Mouse (Mus musculus) gastrocnemius, postnatal 25 days (tissue): ENCODE measurements around the gene Fut7. TPM values are rescaled to one million over a fixed set of nuclear protein-coding genes. Genes with fewer than 3 reads are reported as not detected.

Source experiments
- DNase-seq: peaks from one replicate; pipeline ENCODE4 v3.0.0; 2022
- microRNA-seq, 2 experiments: library from miRNA; unstranded; fragments of <30 nt; microRNA quantifications; one replicate each; pipeline ENCODE4 v1.2.0; 2021; ENCODE audit warnings: borderline replicate concordance in 2 of 2
- total RNA-seq, 2 experiments: library from RNA; stranded (reverse); gene quantifications; 1 replicate in 1 of 2; 2 replicates in 1 of 2; pipeline ENCODE4 v1.2.3; 2021

The Fut7 gene
- total RNA-seq, 2 experiments from 2014 or later, result not detected

- DNase-seq, result no peak
These were observed 37.1 kb downstream of the Fut7 start for GRCm38 (mm10) chr2:25460135-25460534.

DNA sequence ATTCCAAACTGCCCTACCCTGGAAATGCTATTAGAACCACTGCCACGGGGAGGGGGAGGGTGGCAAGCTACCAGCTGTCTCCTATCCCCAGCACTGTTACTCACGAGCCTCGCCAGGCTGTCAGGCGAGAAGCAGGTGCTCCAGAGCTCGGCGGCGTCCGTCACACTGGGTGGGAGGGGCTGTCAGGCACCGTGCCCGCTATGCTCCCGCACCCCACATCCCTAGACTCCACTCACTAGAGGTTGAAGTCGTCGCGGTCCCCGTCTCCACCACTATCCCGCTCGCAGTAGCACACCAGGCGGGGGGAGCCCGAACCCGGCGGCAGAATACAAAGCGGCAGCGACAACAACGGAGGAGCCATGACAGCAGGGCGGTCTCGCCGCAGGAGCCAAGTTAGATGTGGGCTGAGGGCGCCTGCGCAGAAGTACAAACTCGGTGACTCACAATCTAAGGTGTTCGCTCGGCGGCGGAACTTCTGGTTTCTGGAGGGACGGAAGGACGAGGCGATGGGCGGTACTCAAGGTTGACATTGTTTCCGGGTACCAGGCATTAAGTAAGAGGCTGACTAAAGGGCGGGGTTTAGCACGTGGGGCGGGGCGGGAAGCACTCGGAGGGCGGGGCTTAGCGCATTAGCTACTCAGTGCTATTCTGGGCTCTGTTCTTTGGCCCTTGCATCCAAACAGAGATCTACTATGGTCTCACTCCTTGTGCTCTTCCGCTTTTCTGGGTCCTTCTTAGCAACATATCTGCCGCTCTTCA is 37.7 kb downstream of the Fut7 start, which contains the start of gene Paxx:
Paxx (minus strand) TSS at position 544 of the 759 bp plus-strand sequence.
- peak; percentile 94 for DNase-seq

GRCm38 (mm10) chr2:25461407-25461806 is 38.3 kb downstream of the Fut7 start:
- DNase-seq, result no peak

GRCm38 (mm10) chr2:25463630-25464029 is 40.6 kb downstream of the Fut7 start:
- DNase-seq, result no peak

- DNase-seq, result no peak
These were observed 42.2 kb downstream of the Fut7 start for GRCm38 (mm10) chr2:25465256-25465655.

DNA sequence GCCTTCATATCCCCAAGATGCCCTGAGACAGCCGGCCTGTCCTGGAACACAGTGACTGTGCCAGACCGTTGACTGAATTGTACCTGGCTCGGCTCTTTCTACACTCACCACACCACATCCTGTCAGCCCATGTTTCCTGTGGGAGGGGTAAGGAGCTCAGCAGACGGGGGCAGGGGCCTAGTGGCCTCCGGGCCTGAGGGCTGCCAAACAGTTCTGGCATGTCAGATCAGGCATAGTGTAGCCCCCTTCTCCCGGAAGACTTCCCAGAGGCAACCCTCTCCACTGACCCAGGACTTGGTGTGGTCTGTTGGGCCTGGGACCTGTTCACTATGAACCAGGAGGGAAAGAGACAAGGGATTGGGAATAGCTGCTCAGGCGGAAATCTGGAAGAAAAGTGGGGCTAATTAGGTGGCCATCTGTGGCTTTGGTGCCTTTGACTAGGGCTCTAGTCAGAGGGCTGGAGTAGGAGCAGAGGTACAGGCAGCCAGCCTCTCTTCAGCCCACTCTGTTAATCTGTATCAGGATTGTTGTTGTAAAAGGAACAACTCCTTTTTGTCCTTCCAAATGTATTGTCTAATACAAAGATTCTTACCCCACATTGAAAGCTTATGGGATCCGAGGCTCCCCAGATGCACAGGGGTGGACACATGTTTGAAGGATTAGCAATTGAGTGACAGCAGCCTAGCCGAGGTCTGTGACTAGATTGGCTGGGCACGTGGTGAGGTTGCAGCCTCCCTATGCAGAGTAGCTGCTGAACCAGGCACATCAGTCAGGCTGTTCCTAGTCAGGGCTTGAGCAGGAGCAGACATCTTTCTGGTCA is 43.0 kb downstream of the Fut7 start:
- no peak for DNase-seq

- DNase-seq, result no peak
These were observed 44.7 kb downstream of the Fut7 start for GRCm38 (mm10) chr2:25467606-25468303.

- DNase-seq, result no peak
These were observed 46.2 kb downstream of the Fut7 start for GRCm38 (mm10) chr2:25468962-25469915.

- DNase-seq, result no peak
These were observed 46.9 kb downstream of the Fut7 start, which contains the start of gene Ptgds for GRCm38 (mm10) chr2:25469969-25470368. Ptgds (minus strand) TSS chr2:25470046.

DNA sequence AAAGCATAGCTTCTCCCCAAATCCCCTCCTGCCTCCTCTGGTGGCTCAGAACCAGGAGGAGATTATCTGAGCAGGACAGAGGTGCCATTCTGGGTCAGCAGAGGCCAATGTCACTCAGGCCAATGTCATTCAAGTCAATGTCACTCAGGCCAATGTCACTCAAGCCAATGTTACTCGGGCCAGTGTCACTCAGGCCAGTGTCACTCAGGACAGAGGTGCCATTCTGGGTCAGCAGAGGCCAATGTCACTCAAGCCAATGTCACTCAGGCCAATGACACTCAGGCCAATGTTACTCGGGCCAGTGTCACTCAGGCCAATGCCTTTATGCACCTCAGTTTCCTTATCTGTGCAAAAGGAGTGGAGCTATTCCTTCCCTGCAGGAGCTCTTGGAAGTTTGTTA is 49.5 kb downstream of the Fut7 start:
- no peak for DNase-seq

Small RNAs within 50 kb of the gene (microRNA-seq; reads per million reads assigned to microRNA genes)
- 0 to 0.26 reads per million in 2 experiments for gene Mir3087

Other genes starting within 250 kb of the Fut7 start
- 1 to 10 TPM; 3.6 to 6.7 TPM for gene Nrarp, start 242.5 kb upstream of the Fut7 start, total RNA-seq
- 1 to 10 TPM; 1.1 to 1.3 TPM for gene Tor4a, start 226.4 kb upstream of the Fut7 start, total RNA-seq
- gene Nelfb, start 211.8 kb upstream of the Fut7 start, total RNA-seq, result 10 to 100 TPM; 20.5 to 22.3 TPM
- gene Stpg3, start 208.6 kb upstream of the Fut7 start, total RNA-seq, result not detected
- gene Fam166a, start 204.5 kb upstream of the Fut7 start, total RNA-seq, result not detected
- gene Tubb4b, start 198.6 kb upstream of the Fut7 start, total RNA-seq, result 100 to 1,000 TPM; 167 to 293 TPM
- not detected for gene Slc34a3, start 188.9 kb upstream of the Fut7 start, total RNA-seq
- gene Rnf224, start 186.5 kb upstream of the Fut7 start, total RNA-seq, result not detected
- under 1 TPM; 0.56 to 0.75 TPM for gene Rnf208, start 181.0 kb upstream of the Fut7 start, total RNA-seq
- gene Cysrt1, start 180.8 kb upstream of the Fut7 start, total RNA-seq, result not detected
- gene AL732309.1, start 176.4 kb upstream of the Fut7 start, total RNA-seq, result under 1 TPM; 0.82 to 0.99 TPM
- 10 to 100 TPM; 10.3 to 11.3 TPM for gene Tmem203, start 167.8 kb upstream of the Fut7 start, total RNA-seq
- 1 to 10 TPM; 2.1 to 2.9 TPM for gene Tprn, start 160.6 kb upstream of the Fut7 start, total RNA-seq
- gene Ssna1, start 150.8 kb upstream of the Fut7 start, total RNA-seq, result 10 to 100 TPM; 31.6 to 33.0 TPM
- gene Anapc2, start 150.8 kb upstream of the Fut7 start, total RNA-seq, result 10 to 100 TPM; 27.0 to 27.3 TPM
- gene Tmem210, start 135.1 kb upstream of the Fut7 start, total RNA-seq, result not detected
- not detected for gene Lrrc26, start 133.4 kb upstream of the Fut7 start, total RNA-seq
- under 1 TPM in 1 of 2 experiments, not detected in 1; 0.08 TPM for gene Grin1, start 104.1 kb upstream of the Fut7 start, total RNA-seq
- gene Man1b1, start 90.9 kb upstream of the Fut7 start, total RNA-seq, result 10 to 100 TPM; 11.9 to 15.4 TPM
- 10 to 100 TPM; 10.1 to 10.4 TPM for gene Dpp7, start 66.9 kb upstream of the Fut7 start, total RNA-seq
- gene Uap1l1, start 57.6 kb upstream of the Fut7 start, total RNA-seq, result 1 to 10 TPM; 2.8 to 4.6 TPM
- under 1 TPM; 0.19 to 0.33 TPM for gene Sapcd2, start 50.9 kb upstream of the Fut7 start, total RNA-seq
- 1 to 10 TPM; 9.1 to 9.4 TPM for gene Entpd2, start 27.4 kb upstream of the Fut7 start, total RNA-seq
- gene Npdc1, start 23.9 kb upstream of the Fut7 start, total RNA-seq, result 10 to 100 TPM; 15.0 to 25.1 TPM
- 10 to 100 TPM; 12.5 to 16.2 TPM for gene Abca2, start 5.4 kb downstream of the Fut7 start, total RNA-seq
- gene Clic3, start 33.6 kb downstream of the Fut7 start, total RNA-seq, result under 1 TPM; 0.35 to 0.64 TPM
- gene Paxx, start 37.8 kb downstream of the Fut7 start, total RNA-seq, result 10 to 100 TPM; 13.7 to 16.2 TPM
- not detected for gene Ptgds, start 46.8 kb downstream of the Fut7 start, total RNA-seq
- gene Lcn12, start 70.6 kb downstream of the Fut7 start, total RNA-seq, result not detected
- gene Fbxw5, start 77.5 kb downstream of the Fut7 start, total RNA-seq, result 10 to 100 TPM; 77.2 to 77.4 TPM
- gene C8g, start 78.5 kb downstream of the Fut7 start, total RNA-seq, result 1 to 10 TPM in 1 of 2 experiments, under 1 TPM in 1; 0.86 to 1.3 TPM
- 10 to 100 TPM; 10.5 to 10.9 TPM for gene Traf2, start 123.7 kb downstream of the Fut7 start, total RNA-seq
- gene Edf1, start 134.6 kb downstream of the Fut7 start, total RNA-seq, result 100 to 1,000 TPM; 142 to 162 TPM
- 1 to 10 TPM; 1.7 to 3.2 TPM for gene Mamdc4, start 151.6 kb downstream of the Fut7 start, total RNA-seq
- gene Phpt1, start 152.0 kb downstream of the Fut7 start, total RNA-seq, result 10 to 100 TPM; 50.1 to 53.7 TPM
- not detected for gene Ajm1, start 158.5 kb downstream of the Fut7 start, total RNA-seq
- gene Rabl6, start 185.3 kb downstream of the Fut7 start, total RNA-seq, result 10 to 100 TPM; 63.5 to 67.8 TPM
- gene Ccdc183, start 194.4 kb downstream of the Fut7 start, total RNA-seq, result not detected
- 10 to 100 TPM; 15.2 to 16.4 TPM for gene Tmem141, start 198.7 kb downstream of the Fut7 start, total RNA-seq
- 1 to 10 TPM; 3.9 to 8.5 TPM for gene Fcna, start 204.8 kb downstream of the Fut7 start, total RNA-seq
- gene Lcn8, start 229.9 kb downstream of the Fut7 start, total RNA-seq, result 10 to 100 TPM in 1 of 2 experiments, 1 to 10 TPM in 1; 5.7 to 20.3 TPM
- not detected for gene Lcn5, start 234.7 kb downstream of the Fut7 start, total RNA-seq